Mouse (Mus musculus) splenic B cell, adult 2 months (primary cell): ENCODE measurements around the gene Sema6b.
"Not testable (repeated sequence)": the region's sequence is repeated elsewhere in the genome, so short reads cannot be mapped to it uniquely, and the experiment has no call there.

Source experiments
- DNase-seq: peaks from one replicate; pipeline ENCODE4 v3.0.0-alpha.2; 2011; ENCODE audit warnings: low read depth, low spot score
- H3K27me3 ChIP-seq: 2 replicates; pipeline ENCODE4 v1.6.1; 2012; ENCODE audit warnings: mild to moderate bottlenecking, low read length, moderate library complexity, mixed read lengths; ENCODE audit not compliant: control insufficient read depth, poor library complexity, insufficient read depth, severe bottlenecking
- H3K36me3 ChIP-seq: 2 replicates; pipeline ENCODE4 v1.6.1; 2012; ENCODE audit warnings: mild to moderate bottlenecking, low read length, moderate library complexity, mixed read lengths; ENCODE audit not compliant: control insufficient read depth, poor library complexity, insufficient read depth, severe bottlenecking

Sema6b gene

DNA sequence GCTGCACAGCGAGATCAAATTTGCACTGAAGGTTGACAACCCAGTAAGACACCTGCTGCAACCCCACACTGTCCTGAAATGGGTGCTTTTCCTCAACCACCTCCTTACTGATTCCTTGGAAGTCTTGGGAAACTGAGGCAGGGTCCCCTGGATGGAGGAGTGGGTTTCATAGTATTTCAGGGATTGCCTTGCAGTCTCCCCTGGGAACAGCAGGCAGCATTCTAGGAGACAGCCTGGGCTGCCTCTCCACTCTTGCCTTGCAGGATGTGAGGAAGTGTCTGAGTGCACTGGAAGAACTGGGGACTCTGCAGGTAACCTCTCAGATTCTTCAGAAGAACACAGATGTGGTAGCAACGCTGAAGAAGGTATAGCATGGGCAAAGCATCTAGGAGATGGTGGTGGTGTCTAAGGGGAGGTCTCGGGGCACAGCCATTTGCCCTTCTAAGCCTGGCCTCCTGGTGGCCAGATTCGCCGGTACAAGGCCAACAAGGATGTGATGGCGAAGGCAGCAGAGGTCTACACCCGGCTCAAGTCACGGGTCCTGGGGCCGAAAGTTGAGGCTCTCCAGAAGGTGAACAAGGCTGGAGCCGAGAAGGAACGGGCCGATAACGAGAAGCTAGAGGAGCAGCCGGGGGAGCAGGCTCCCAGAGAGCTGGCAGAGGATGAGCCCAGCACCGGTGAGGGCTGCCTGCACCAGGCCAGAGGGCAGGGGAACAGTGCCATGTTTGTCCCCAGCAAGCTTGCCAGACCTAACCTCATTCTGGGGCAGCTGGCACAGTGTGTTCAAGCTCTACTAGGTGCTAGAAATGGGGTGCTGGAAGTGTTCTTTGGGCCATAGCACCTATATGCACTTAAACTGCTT is 41.2 kb downstream of the Sema6b start:
- H3K36me3 ChIP-seq, result peaks cover 8% of the 10 kb centered on the region
- no peak for DNase-seq

GRCm38 (mm10) chr17:56098180-56098579 is 42.0 kb downstream of the Sema6b start:
- Histone ChIP-seq H3K36me3 (peaks cover 8% of the 10 kb centered on the region), H3K27me3 (no peaks in the 10 kb centered on the region)
- no peak for DNase-seq

More for the DNA sequence above, 41.2 kb downstream of the Sema6b start:
- no peaks in the 10 kb centered on the region for H3K27me3 ChIP-seq

DNA sequence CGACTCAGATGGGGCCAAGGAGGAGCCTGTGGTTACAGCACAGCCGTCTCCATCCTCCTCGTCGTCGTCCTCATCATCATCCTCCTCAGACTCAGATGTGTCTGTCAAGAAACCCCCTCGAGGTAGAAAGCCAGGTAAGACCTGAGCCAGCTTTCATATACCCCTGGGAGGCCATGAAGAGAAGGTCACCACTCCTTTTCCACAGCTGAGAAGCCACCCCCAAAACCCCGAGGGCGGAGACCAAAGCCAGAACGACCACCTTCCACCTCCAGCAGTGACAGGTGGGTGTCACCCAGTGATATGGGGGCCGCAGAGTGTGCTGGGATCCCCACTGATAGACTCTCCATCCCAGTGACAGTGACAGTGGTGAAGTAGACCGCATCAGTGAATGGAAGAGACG is 43.3 kb downstream of the Sema6b start:
- DNase-seq, result no peak
- Histone ChIP-seq H3K36me3 (peaks cover 8% of the 10 kb centered on the region), H3K27me3 (no peaks in the 10 kb centered on the region)

DNA sequence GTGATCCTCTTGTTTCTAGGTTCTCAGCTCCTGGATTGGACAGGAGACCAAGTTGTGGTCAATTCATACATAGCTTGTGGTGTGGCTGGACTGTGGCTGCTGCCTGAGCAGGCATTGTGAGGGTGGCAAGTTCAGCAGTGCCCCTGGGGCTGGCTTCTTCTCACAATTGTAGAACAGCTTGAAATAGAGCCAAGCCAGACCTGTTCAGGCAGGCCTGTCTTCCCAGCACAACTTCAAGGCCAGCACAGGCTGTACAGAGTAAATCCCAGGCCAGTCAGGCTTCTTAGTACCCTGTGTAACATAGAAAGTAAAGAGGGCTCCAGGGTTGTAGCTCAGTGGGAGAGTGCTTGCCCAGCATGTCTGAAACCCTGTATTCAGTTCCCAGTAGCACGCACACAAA is 47.3 kb downstream of the Sema6b start:
- Histone ChIP-seq H3K27me3 (no peaks in the 10 kb centered on the region), H3K36me3 (peaks cover 5% of the 10 kb centered on the region)
- no peak for DNase-seq

DNA sequence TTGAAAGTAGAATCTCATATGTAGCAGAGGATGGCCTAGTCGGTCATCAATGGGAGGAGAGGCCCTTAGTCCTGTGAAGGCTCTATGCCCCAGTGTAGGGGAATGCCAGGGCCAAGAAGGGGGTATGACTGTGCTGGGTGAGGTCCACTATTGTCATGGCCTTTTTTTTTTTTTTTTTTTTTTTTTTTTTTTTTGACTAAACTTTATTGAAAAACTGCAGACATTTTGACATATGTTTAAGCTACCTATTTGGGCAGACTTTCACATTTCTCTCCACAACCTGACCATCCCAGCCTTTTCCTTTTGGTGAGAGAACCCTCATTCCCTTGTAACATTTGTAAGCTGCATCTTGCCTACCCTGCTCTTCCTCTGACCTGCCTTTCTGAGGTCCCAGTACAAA is 47.8 kb downstream of the Sema6b start:
- Histone ChIP-seq H3K36me3 (peaks cover 5% of the 10 kb centered on the region), H3K27me3 (no peaks in the 10 kb centered on the region)
- no peak for DNase-seq

DNA sequence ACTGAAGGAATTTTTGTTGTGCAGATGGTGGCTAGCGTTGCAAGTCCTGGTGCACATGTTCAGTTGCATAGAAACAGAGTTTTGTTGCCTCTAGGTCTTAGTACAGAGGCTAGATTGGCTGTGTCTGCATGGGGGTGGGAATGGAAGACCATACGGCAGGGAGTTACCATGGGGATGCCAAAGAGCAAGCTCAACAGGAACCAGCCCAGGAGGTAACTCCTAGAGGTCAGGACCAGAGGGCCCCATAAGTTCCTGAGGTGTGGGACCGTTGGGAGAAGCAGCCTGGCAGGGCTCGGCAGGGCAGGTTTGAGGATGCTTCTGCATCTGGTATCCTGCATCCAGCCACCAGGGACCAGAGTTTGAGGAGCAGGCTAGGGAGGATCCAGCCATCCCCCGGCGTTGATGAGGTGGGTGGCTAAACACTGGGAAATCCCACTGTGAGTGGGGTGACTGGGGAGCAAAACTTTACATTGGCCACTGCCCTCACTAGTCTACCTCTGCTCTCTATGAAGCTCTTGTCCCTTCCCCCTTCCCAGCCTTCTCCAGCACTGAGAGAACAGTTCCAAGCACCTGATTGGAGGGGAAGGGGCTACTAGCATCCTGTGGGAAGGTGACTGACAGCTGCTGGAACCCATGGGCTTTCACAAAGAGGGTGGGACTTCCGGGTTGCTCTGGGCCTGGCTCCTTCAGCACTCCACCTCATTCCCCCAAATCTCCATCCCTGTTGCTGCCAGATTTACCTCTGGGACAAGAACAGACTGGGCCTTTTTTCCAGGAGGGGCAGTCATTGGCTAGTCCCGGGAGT is 59.2 kb downstream of the Sema6b start:
- Histone ChIP-seq H3K36me3 (0 out of 2 replicates have a peak, but pooled peaks cover 5% of the 10 kb centered on the region), H3K27me3 (no peaks in the 10 kb centered on the region)
- no peak for DNase-seq

- Histone ChIP-seq H3K27me3 (no peaks in the 10 kb centered on the region), H3K36me3 (0 out of 2 replicates have a peak, but pooled peaks cover 5% of the 10 kb centered on the region)
- DNase-seq, result peak; percentile 36
These were observed 60.2 kb downstream of the Sema6b start for GRCm38 (mm10) chr17:56079921-56080320.

DNA sequence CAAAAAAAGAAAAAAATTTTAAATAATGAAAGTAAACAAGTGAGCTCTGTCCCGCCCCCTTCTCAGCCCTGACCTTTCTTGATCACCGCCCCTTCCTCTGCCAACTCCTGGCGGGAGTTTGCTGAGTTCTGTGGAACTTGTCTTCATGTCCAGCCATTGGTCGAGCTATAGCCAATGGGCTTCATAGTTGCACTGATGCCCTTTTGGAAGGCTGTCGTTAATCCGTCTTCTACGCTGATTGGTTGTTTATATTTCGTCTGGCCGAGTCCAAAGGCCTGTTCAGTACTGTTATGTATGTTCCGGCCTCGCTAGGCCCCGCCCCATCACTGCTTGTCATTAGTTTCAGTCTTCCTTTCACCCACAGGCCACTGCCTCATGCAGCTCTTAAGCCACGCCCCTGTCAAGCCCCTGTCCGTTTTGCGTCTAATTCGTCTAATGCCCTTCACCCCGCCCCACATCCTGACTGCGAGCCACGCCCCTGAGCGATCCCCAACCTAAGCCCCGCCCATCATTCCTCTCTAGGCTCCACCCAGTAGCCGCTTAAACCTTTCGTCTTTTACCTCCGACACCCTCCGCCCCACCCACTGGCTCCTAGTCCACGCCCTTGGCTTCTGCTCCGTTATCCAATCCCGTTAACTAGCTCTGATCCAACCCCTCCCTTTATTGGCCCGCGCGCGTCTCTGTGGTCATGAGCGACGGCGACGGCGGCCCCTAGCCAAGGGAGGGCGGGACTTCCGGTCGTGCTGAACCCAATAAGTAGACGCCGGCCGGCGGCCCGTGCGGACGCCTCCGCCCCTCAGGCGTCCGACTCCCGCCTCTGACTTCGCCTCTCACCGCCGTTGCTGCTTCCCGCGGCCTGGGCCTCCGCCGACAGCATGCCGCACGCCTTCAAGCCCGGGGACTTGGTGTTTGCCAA is 61.0 kb downstream of the Sema6b start, which contains the start of gene Hdgfl2:
TSS of gene Hdgfl2 (plus strand) at position 755 of the 916 bp plus-strand sequence.
- H3K36me3 ChIP-seq, result 0 out of 2 replicates have a peak, but pooled peaks cover 3% of the 10 kb centered on the region
- peak; percentile 100 for DNase-seq
- H3K27me3 ChIP-seq, result no peaks in the 10 kb centered on the region

- H3K36me3 ChIP-seq, H3K27me3 ChIP-seq: not testable (repeated sequence)
- peak; percentile 27 for DNase-seq
These were observed 61.8 kb downstream of the Sema6b start for GRCm38 (mm10) chr17:56078361-56078760.

GRCm38 (mm10) chr17:56077523-56077922 is 62.6 kb downstream of the Sema6b start:
- Histone ChIP-seq H3K27me3 (no peaks in the 10 kb centered on the region), H3K36me3 (peaks cover 6% of the 10 kb centered on the region)
- DNase-seq, result no peak

DNA sequence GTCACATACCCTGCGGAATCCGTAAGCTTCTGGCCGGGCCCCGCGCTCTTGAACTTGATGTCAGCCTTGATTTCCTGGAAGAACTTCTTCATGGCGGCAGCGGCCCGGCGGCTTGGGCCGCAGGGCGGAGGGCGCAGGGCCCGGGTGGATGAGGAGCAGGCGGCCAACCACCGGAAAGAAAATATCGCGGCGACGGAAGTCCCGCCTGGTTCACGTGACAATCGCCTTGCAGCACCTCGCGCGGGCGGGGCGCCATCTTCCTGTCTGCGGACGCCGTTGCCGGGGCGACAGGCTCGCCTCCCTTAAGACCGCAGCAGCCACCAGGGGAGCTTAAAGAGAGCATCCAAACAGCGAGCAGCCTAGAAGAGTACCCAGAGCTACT is 65.3 kb downstream of the Sema6b start, which contains the start of gene Ubxn6:
TSS of gene Ubxn6 (minus strand) at position 202 of the 382 bp plus-strand sequence.
- Histone ChIP-seq H3K36me3 (peaks cover 10% of the 10 kb centered on the region), H3K27me3 (no peaks in the 10 kb centered on the region)
- peak; percentile 98 for DNase-seq

GRCm38 (mm10) chr17:56074097-56074826 is 65.9 kb downstream of the Sema6b start:
- peak; percentile 91 for DNase-seq
- Histone ChIP-seq H3K27me3 (no peaks in the 10 kb centered on the region), H3K36me3 (peaks cover 14% of the 10 kb centered on the region)
